Comparison of ENCODE assay signal across 11 mouse cellular contexts in genomic region chr4:88536640-88537039, GRCm38 (mm10). TPM values are rescaled to one million over a fixed set of nuclear protein-coding genes. Genes with fewer than 3 reads are reported as not detected.
DNase-seq lines count a peak whose midpoint lies in the region; ATAC-seq and TF ChIP-seq lines count a peak whose summit lies in the region.
"Had no signal": no experiment of that assay in that cellular context is flagged by ENCODE, and none has a peak within 500 bp of the region (broad histone marks: within the 10 kb centered on the region; RNA-seq: fewer than 3 reads in every experiment).

No protein-coding gene starts in this region.

- H3K4me1 ChIP-seq in embryonic facial prominence, embryonic 14.5 days (ENCODE audit: control insufficient read depth, insufficient read depth, low read length), result no peaks in the 10 kb centered on the region
- H3K4me1 ChIP-seq in embryonic facial prominence, embryonic 10.5 days, result no peaks in the 10 kb centered on the region
- H3K4me1 ChIP-seq in lung, embryonic 14.5 days (ENCODE audit: insufficient read depth), result no peaks in the 10 kb centered on the region; the same call in 1 of the 2 replicates
- peaks cover 11% of the 10 kb centered on the region; the same call in 1 of the 2 replicates for H3K4me1 ChIP-seq in lung, adult 2 months (ENCODE audit: control insufficient read depth, insufficient read depth, low read length)
- H3K4me1 ChIP-seq in forebrain, embryonic 10.5 days, result no peaks in the 10 kb centered on the region

- H3K4me3 ChIP-seq in embryonic facial prominence, embryonic 14.5 days (ENCODE audit: low read depth, low read length), result no peak overlapping the region
- no peak overlapping the region for H3K4me3 ChIP-seq in embryonic facial prominence, embryonic 10.5 days
- H3K4me3 ChIP-seq in lung, embryonic 14.5 days (ENCODE audit: low read depth, low read length), result no peak overlapping the region
- no peak overlapping the region for H3K4me3 ChIP-seq in lung, adult 2 months (replicated peaks; ENCODE audit: extremely low read depth, low read depth, low read length)
- no peak overlapping the region for H3K4me3 ChIP-seq in forebrain, embryonic 10.5 days
- H3K4me3 ChIP-seq: layer of hippocampus, adult 2 months had no signal

- H3K9ac ChIP-seq in embryonic facial prominence, embryonic 14.5 days (ENCODE audit: low read depth, low read length), result no peak overlapping the region
- H3K9ac ChIP-seq in lung, embryonic 14.5 days, result no peak overlapping the region

- WGBS in embryonic facial prominence, embryonic 14.5 days, result 62% methylated on average over 7 of the region's 7 CpGs
- 91% methylated on average over 7 of the region's 7 CpGs for WGBS in embryonic facial prominence, embryonic 10.5 days
- 37% methylated on average over 7 of the region's 7 CpGs for WGBS in lung, embryonic 14.5 days
- WGBS in lung, adult 2 months, result 29% methylated on average over 7 of the region's 7 CpGs
- WGBS in forebrain, embryonic 10.5 days, result 90% methylated on average over 7 of the region's 7 CpGs

- 0 out of 2 replicates have a peak, but pooled peaks have one; percentile 50 for ATAC-seq in embryonic facial prominence, embryonic 14.5 days (ENCODE audit: low read depth)
- peak; percentile 65; the same call in 1 of the 2 replicates for ATAC-seq in lung, embryonic 14.5 days (ENCODE audit: insufficient read depth)
- 0 out of 2 replicates have a peak, but pooled peaks have one; percentile 7 for ATAC-seq in monocyte, adult 5-6 weeks (replicated peaks; ENCODE audit: insufficient number of reproducible peaks, low FRiP score, low TSS enrichment, poor library complexity, severe bottlenecking)

- H3K27me3 ChIP-seq in embryonic facial prominence, embryonic 14.5 days (replicated peaks; ENCODE audit: control insufficient read depth, insufficient read depth, low read length), result no peaks in the 10 kb centered on the region
- no peaks in the 10 kb centered on the region for H3K27me3 ChIP-seq in embryonic facial prominence, embryonic 10.5 days (replicated peaks; ENCODE audit: low read depth, poor library complexity, severe bottlenecking)
- H3K27me3 ChIP-seq in lung, embryonic 14.5 days (ENCODE audit: insufficient read depth, low read length), result no peaks in the 10 kb centered on the region
- no peaks in the 10 kb centered on the region for H3K27me3 ChIP-seq in forebrain, embryonic 10.5 days (ENCODE audit: poor library complexity, severe bottlenecking)

- no peak for TF ChIP-seq POLR2A in lung, adult 2 months (IDR thresholded peaks at IDR 0.05; ENCODE audit: borderline replicate concordance, extremely low read depth, low read depth, low read length)

- H3K36me3 ChIP-seq in embryonic facial prominence, embryonic 14.5 days (ENCODE audit: control insufficient read depth, insufficient read depth, low read length), result no peaks in the 10 kb centered on the region
- H3K36me3 ChIP-seq in embryonic facial prominence, embryonic 10.5 days (replicated peaks), result no peaks in the 10 kb centered on the region
- H3K36me3 ChIP-seq in lung, embryonic 14.5 days (ENCODE audit: insufficient read depth), result no peaks in the 10 kb centered on the region
- H3K36me3 ChIP-seq in forebrain, embryonic 10.5 days (replicated peaks), result no peaks in the 10 kb centered on the region

- peak; percentile 46 for DNase-seq in embryonic facial prominence, embryonic 14.5 days (ENCODE audit: low spot score)
- no peak for DNase-seq in embryonic facial prominence, embryonic 10.5 days (ENCODE audit: low spot score)
- DNase-seq in lung, embryonic 14.5 days, result peak; percentile 79
- DNase-seq in lung, adult 2 months, result no peak
- peak; percentile 49 to 62 for DNase-seq in kidney, postnatal 25 days
- DNase-seq in forebrain, embryonic 10.5 days (ENCODE audit: extremely low spot score, low spot score), result no peak
- no peak for DNase-seq in spleen, postnatal 10 days (ENCODE audit: low spot score in 2 of 2)

- no peaks in the 10 kb centered on the region for H3K9me3 ChIP-seq in embryonic facial prominence, embryonic 14.5 days (ENCODE audit: control insufficient read depth, low read length)
- H3K9me3 ChIP-seq in embryonic facial prominence, embryonic 10.5 days, result no peaks in the 10 kb centered on the region
- no peaks in the 10 kb centered on the region for H3K9me3 ChIP-seq in lung, embryonic 14.5 days (ENCODE audit: low read depth, low read length)
- H3K9me3 ChIP-seq in forebrain, embryonic 10.5 days, result no peaks in the 10 kb centered on the region

- TF ChIP-seq CTCF in lung, embryonic 14.5 days (IDR thresholded peaks at IDR 0.05; ENCODE audit: low read depth), result no peak
- no peak for TF ChIP-seq CTCF in lung, adult 2 months (IDR thresholded peaks at IDR 0.05; ENCODE audit: insufficient read depth, low read length)

- H3K4me2 ChIP-seq in embryonic facial prominence, embryonic 14.5 days (ENCODE audit: low read depth, low read length), result no peak overlapping the region
- no peak overlapping the region for H3K4me2 ChIP-seq in lung, embryonic 14.5 days

- no peak overlapping the region for H3K27ac ChIP-seq in embryonic facial prominence, embryonic 14.5 days (replicated peaks; ENCODE audit: low read depth, low read length)
- no peak overlapping the region for H3K27ac ChIP-seq in embryonic facial prominence, embryonic 10.5 days (replicated peaks)
- H3K27ac ChIP-seq in lung, embryonic 14.5 days (ENCODE audit: low read depth), result no peak overlapping the region
- no peak overlapping the region for H3K27ac ChIP-seq in forebrain, embryonic 10.5 days
- H3K27ac ChIP-seq: layer of hippocampus, adult 2 months had no signal

RNA-seq across cellular contexts. Expression of gene Ifnb1, which starts 14.1 kb away (rescaled TPM):
- not detected in 2 replicates for polyA plus RNA-seq in embryonic facial prominence, embryonic 14.5 days (2014; fragmentation: Nextera tagmentation; extraction: Ambion mirVana)
- not detected in 2 replicates for polyA plus RNA-seq in embryonic facial prominence, embryonic 10.5 days (2016; fragmentation: Nextera tagmentation; extraction: Ambion mirVana)
- not detected in 2 replicates for polyA plus RNA-seq in lung, embryonic 14.5 days (2014; fragmentation: Nextera tagmentation; extraction: Ambion mirVana)
- not detected in 2 replicates for polyA plus RNA-seq in lung, adult 2 months (2012; rRNA removed)
- not detected in 3 replicates for total RNA-seq in monocyte, adult 5-6 weeks (2017)
- polyA plus RNA-seq in forebrain, embryonic 10.5 days (2016; fragmentation: Nextera tagmentation; extraction: Ambion mirVana), result not detected in 2 replicates
- total RNA-seq: layer of hippocampus, adult 2 months; neutrophil, adult 5-6 weeks had no signal
- polyA plus RNA-seq: stomach, embryonic 14.5 days had no signal

RNA-seq across cellular contexts. Expression of gene Ifna15, which starts 21.4 kb away (rescaled TPM):
- polyA plus RNA-seq in embryonic facial prominence, embryonic 14.5 days (2014; fragmentation: Nextera tagmentation; extraction: Ambion mirVana), result not detected in 2 replicates
- polyA plus RNA-seq in embryonic facial prominence, embryonic 10.5 days (2016; fragmentation: Nextera tagmentation; extraction: Ambion mirVana), result not detected in 2 replicates
- not detected in 2 replicates for polyA plus RNA-seq in lung, embryonic 14.5 days (2014; fragmentation: Nextera tagmentation; extraction: Ambion mirVana)
- not detected in 2 replicates for polyA plus RNA-seq in lung, adult 2 months (2012; rRNA removed)
- not detected in 3 replicates for total RNA-seq in monocyte, adult 5-6 weeks (2017)
- not detected in 2 replicates for polyA plus RNA-seq in forebrain, embryonic 10.5 days (2016; fragmentation: Nextera tagmentation; extraction: Ambion mirVana)
- total RNA-seq: layer of hippocampus, adult 2 months; neutrophil, adult 5-6 weeks had no signal
- polyA plus RNA-seq: stomach, embryonic 14.5 days had no signal

RNA-seq across cellular contexts. Expression of gene Ifna14, which starts 35.0 kb away (rescaled TPM):
- polyA plus RNA-seq in embryonic facial prominence, embryonic 14.5 days (2014; fragmentation: Nextera tagmentation; extraction: Ambion mirVana), result not detected in 2 replicates
- not detected in 2 replicates for polyA plus RNA-seq in embryonic facial prominence, embryonic 10.5 days (2016; fragmentation: Nextera tagmentation; extraction: Ambion mirVana)
- polyA plus RNA-seq in lung, embryonic 14.5 days (2014; fragmentation: Nextera tagmentation; extraction: Ambion mirVana), result not detected in 2 replicates
- not detected in 2 replicates for polyA plus RNA-seq in lung, adult 2 months (2012; rRNA removed)
- not detected in 3 replicates for total RNA-seq in monocyte, adult 5-6 weeks (2017)
- polyA plus RNA-seq in forebrain, embryonic 10.5 days (2016; fragmentation: Nextera tagmentation; extraction: Ambion mirVana), result not detected in 2 replicates
- total RNA-seq: layer of hippocampus, adult 2 months; neutrophil, adult 5-6 weeks had no signal
- polyA plus RNA-seq: stomach, embryonic 14.5 days had no signal

RNA-seq across cellular contexts. Expression of gene Ifna9, which starts 55.5 kb away (rescaled TPM):
- not detected in 2 replicates for polyA plus RNA-seq in embryonic facial prominence, embryonic 14.5 days (2014; fragmentation: Nextera tagmentation; extraction: Ambion mirVana)
- polyA plus RNA-seq in embryonic facial prominence, embryonic 10.5 days (2016; fragmentation: Nextera tagmentation; extraction: Ambion mirVana), result not detected in 2 replicates
- not detected in 2 replicates for polyA plus RNA-seq in lung, embryonic 14.5 days (2014; fragmentation: Nextera tagmentation; extraction: Ambion mirVana)
- polyA plus RNA-seq in lung, adult 2 months (2012; rRNA removed), result not detected in 2 replicates
- not detected in 3 replicates for total RNA-seq in monocyte, adult 5-6 weeks (2017)
- not detected in 2 replicates for polyA plus RNA-seq in forebrain, embryonic 10.5 days (2016; fragmentation: Nextera tagmentation; extraction: Ambion mirVana)
- total RNA-seq: layer of hippocampus, adult 2 months; neutrophil, adult 5-6 weeks had no signal
- polyA plus RNA-seq: stomach, embryonic 14.5 days had no signal

Comparison
In these comparisons a context has a peak if more than half of its experiments do, and no peak if none do; other contexts are left out.
1. DNase-seq: peak in embryonic facial prominence, embryonic 14.5 days (single experiment), lung, embryonic 14.5 days (single experiment) and kidney, postnatal 25 days (2 of 2); none in embryonic facial prominence, embryonic 10.5 days (single experiment), lung, adult 2 months (single experiment), forebrain, embryonic 10.5 days (single experiment) and spleen, postnatal 10 days (0 of 2).
2. ATAC-seq: peak in every context shown above with its lines; median percentile 65 in lung, embryonic 14.5 days; 50 in embryonic facial prominence, embryonic 14.5 days; 7 in monocyte, adult 5-6 weeks.